Mouse (Mus musculus) lung, postnatal 0 days (tissue): ENCODE results near the gene 4933428M09Rik. TPM values are rescaled to one million over a fixed set of nuclear protein-coding genes. Genes with fewer than 3 reads are reported as not detected.
A peak's percentile ranks its signal among the peaks of the same experiment; 100 is the strongest.

Experiments used
- ATAC-seq: fragments of 200-750 bp; cut with Nextera tagmentation; 2 replicates; pipeline ENCODE4 v1.8.0; 2017; ENCODE audit warnings: moderate library complexity
- DNase-seq: peaks from one replicate; pipeline ENCODE4 v3.0.0-alpha.2; 2016; ENCODE audit warnings: low spot score
- H3K27ac ChIP-seq: fragments of 300-500 bp; sonication (generic); 2 replicates; pipeline ENCODE4 v1.5.1; 2014; ENCODE audit warnings: antibody characterized with exemption, mild to moderate bottlenecking, low read length, mixed read lengths
- H3K27me3 ChIP-seq: fragments of 300-500 bp; sonication (generic); replicated peaks from 2 replicates; pipeline ENCODE4 v1.6.1; 2014; ENCODE audit warnings: low read length, mixed read lengths; ENCODE audit not compliant: insufficient read depth
- H3K36me3 ChIP-seq: fragments of 300-500 bp; sonication (generic); 2 replicates; pipeline ENCODE4 v1.6.1; 2014; ENCODE audit warnings: low read length, mixed read lengths; ENCODE audit not compliant: insufficient read depth
- H3K4me1 ChIP-seq: fragments of 300-500 bp; sonication (generic); 2 replicates; pipeline ENCODE4 v1.6.1; 2014; ENCODE audit warnings: antibody characterized with exemption, low read depth, low read length, mixed read lengths; ENCODE audit not compliant: insufficient read depth
- H3K4me2 ChIP-seq: fragments of 300-500 bp; sonication (generic); replicated peaks from 2 replicates; pipeline ENCODE4 v1.6.1; 2014; ENCODE audit warnings: low read depth, mild to moderate bottlenecking, low read length, moderate library complexity, mixed read lengths
- H3K4me3 ChIP-seq: fragments of 300-500 bp; sonication (generic); 2 replicates; pipeline ENCODE4 v1.5.1; 2014; ENCODE audit warnings: low read depth, low read length
- H3K9ac ChIP-seq: fragments of 300-500 bp; sonication (generic); replicated peaks from 2 replicates; pipeline ENCODE4 v1.6.1; 2014; ENCODE audit warnings: low read depth, mild to moderate bottlenecking
- H3K9me3 ChIP-seq: fragments of 300-500 bp; sonication (generic); 2 replicates; pipeline ENCODE4 v1.6.1; 2016; ENCODE audit warnings: low read length, mixed read lengths
- CTCF ChIP-seq: IDR thresholded peaks from 2 replicates; pipeline ENCODE4 v1.5.1; 2016; ENCODE audit warnings: antibody characterized with exemption, mild to moderate bottlenecking
- EP300 ChIP-seq: IDR thresholded peaks from 2 replicates; pipeline ENCODE4 v1.6.1; 2016; ENCODE audit warnings: antibody characterized with exemption, mild to moderate bottlenecking, control low read depth
- WGBS: fragments of 180-500 bp; shearing (Covaris S2); extraction: QIAGEN DNeasy Blood & Tissue Kit; methylation state at CpG from one replicate; pipeline ENCODE4 v1.1.7; 2014; 5-methylcytosine and 5-hydroxymethylcytosine counted together
- polyA plus RNA-seq: library from polyadenylated mRNA; unstranded; fragments of >200 nt; fragmentation: Nextera tagmentation; extraction: Ambion mirVana; gene quantifications from 2 replicates; pipeline ENCODE4 v1.2.1, GENCODE M21; 2015

4933428M09Rik gene
- polyA plus RNA-seq, 1 experiment from 2014 or later, result not detected

GRCm38 (mm10) chrX:139214765-139215164 is 35.7 kb downstream of the 4933428M09Rik start:
- no peak for TF ChIP-seq EP300
- no peak for TF ChIP-seq CTCF
- H3K4me1 ChIP-seq, result no peaks in the 10 kb centered on the region
- H3K9ac ChIP-seq, result no peak overlapping the region
- H3K27me3 ChIP-seq, result no peaks in the 10 kb centered on the region
- ATAC-seq, result no peak
- no peak overlapping the region for H3K27ac ChIP-seq
- no peaks in the 10 kb centered on the region for H3K9me3 ChIP-seq
- H3K4me3 ChIP-seq, result no peak overlapping the region
- H3K36me3 ChIP-seq, result no peaks in the 10 kb centered on the region
- DNase-seq, result no peak
- 53% methylated on average over 4 of the region's 4 CpGs for WGBS
- H3K4me2 ChIP-seq, result no peak overlapping the region

- H3K27me3 ChIP-seq, result no peaks in the 10 kb centered on the region
- H3K4me2 ChIP-seq, result peak overlapping the region; percentile 48; the same call in 1 of the 2 replicates
- 51% methylated on average over 5 of the region's 5 CpGs for WGBS
- H3K4me1 ChIP-seq, result no peaks in the 10 kb centered on the region
- H3K27ac ChIP-seq, result no peak overlapping the region
- ATAC-seq (no peak), DNase-seq (no peak)
- no peak overlapping the region; the same call in 1 of the 2 replicates for H3K4me3 ChIP-seq
- H3K9me3 ChIP-seq, result no peaks in the 10 kb centered on the region
- no peak for TF ChIP-seq CTCF
- no peak overlapping the region for H3K9ac ChIP-seq
- H3K36me3 ChIP-seq, result no peaks in the 10 kb centered on the region
These were observed 37.4 kb downstream of the 4933428M09Rik start for GRCm38 (mm10) chrX:139216409-139216808.

GRCm38 (mm10) chrX:139216991-139217593 is 38.1 kb downstream of the 4933428M09Rik start:
- Histone ChIP-seq H3K36me3 (no peaks in the 10 kb centered on the region), H3K4me3 (peak overlapping the region; percentile 36), H3K9ac (no peak overlapping the region), H3K27me3 (no peaks in the 10 kb centered on the region), H3K9me3 (no peaks in the 10 kb centered on the region), H3K4me1 (no peaks in the 10 kb centered on the region), H3K4me2 (peak overlapping the region; percentile 48), H3K27ac (no peak overlapping the region)
- WGBS, result 13% methylated on average over 22 of the region's 22 CpGs
- TF ChIP-seq EP300, result no peak
- TF ChIP-seq CTCF, result no peak
- DNase-seq (peak; percentile 64), ATAC-seq (peak; percentile 72)

- Histone ChIP-seq H3K4me2 (peak overlapping the region; percentile 48), H3K36me3 (no peaks in the 10 kb centered on the region), H3K4me3 (peak overlapping the region; percentile 36; the same call in 1 of the 2 replicates), H3K27ac (no peak overlapping the region), H3K27me3 (no peaks in the 10 kb centered on the region), H3K9ac (no peak overlapping the region), H3K4me1 (no peaks in the 10 kb centered on the region), H3K9me3 (no peaks in the 10 kb centered on the region)
- 43% methylated on average over 10 of the region's 10 CpGs for WGBS
- ATAC-seq (no peak), DNase-seq (no peak)
- TF ChIP-seq EP300, result no peak
- no peak for TF ChIP-seq CTCF
These were observed 38.7 kb downstream of the 4933428M09Rik start for GRCm38 (mm10) chrX:139217776-139218175.

- TF ChIP-seq EP300, result no peak
- peak; percentile 74 for TF ChIP-seq CTCF
- Histone ChIP-seq H3K4me1 (no peaks in the 10 kb centered on the region), H3K27me3 (no peaks in the 10 kb centered on the region), H3K4me2 (no peak overlapping the region), H3K27ac (no peak overlapping the region), H3K9ac (no peak overlapping the region), H3K9me3 (no peaks in the 10 kb centered on the region), H3K4me3 (no peak overlapping the region), H3K36me3 (no peaks in the 10 kb centered on the region)
- no peak for ATAC-seq
- DNase-seq, result peak; percentile 59
- WGBS, result 28% methylated on average over 2 of the region's 2 CpGs
These were observed 40.0 kb downstream of the 4933428M09Rik start for GRCm38 (mm10) chrX:139219017-139219416.

GRCm38 (mm10) chrX:139220830-139221229 is 41.8 kb downstream of the 4933428M09Rik start:
- DNase-seq (peak; percentile 5), ATAC-seq (no peak)
- Histone ChIP-seq H3K36me3 (no peaks in the 10 kb centered on the region), H3K9ac (no peak overlapping the region), H3K4me2 (no peak overlapping the region), H3K4me1 (no peaks in the 10 kb centered on the region), H3K4me3 (no peak overlapping the region), H3K9me3 (no peaks in the 10 kb centered on the region), H3K27ac (no peak overlapping the region), H3K27me3 (no peaks in the 10 kb centered on the region)
- TF ChIP-seq CTCF (no peak), EP300 (no peak)
- WGBS, result 44% methylated on average over 4 of the region's 4 CpGs
